Mouse (Mus musculus): Measurements from ENCODE around the gene Wsb1. TPM values are rescaled to one million over a fixed set of nuclear protein-coding genes. Genes with fewer than 3 reads are reported as not detected.

Gene Wsb1
- polyA plus RNA-seq, 1 experiment: not detected

- WGBS: 90% methylated on average over 5 of the region's 5 CpGs
- TF ChIP-seq POLR2A (IDR thresholded peaks at IDR 0.05; ENCODE audit: insufficient read depth, low read depth, low read length): no peak
- TF ChIP-seq CTCF (IDR thresholded peaks at IDR 0.05; ENCODE audit: insufficient read depth, low read depth, low read length): no peak
- H3K4me3 ChIP-seq (ENCODE audit: insufficient read depth, low read depth, low read length): no peak overlapping the region
Observed at GRCm38 (mm10) chr11:79209882-79210471, 44.5 kb downstream of the Wsb1 start.

GRCm38 (mm10) chr11:79209113-79209512, 45.4 kb downstream of the Wsb1 start:
- no peak for TF ChIP-seq POLR2A (IDR thresholded peaks at IDR 0.05; ENCODE audit: insufficient read depth, low read depth, low read length)
- TF ChIP-seq CTCF (IDR thresholded peaks at IDR 0.05; ENCODE audit: insufficient read depth, low read depth, low read length): no peak

More at GRCm38 (mm10) chr11:79209882-79210471, 44.5 kb downstream of the Wsb1 start:
- Histone ChIP-seq H3K4me1 (ENCODE audit: control insufficient read depth, insufficient read depth, low read length) (peaks cover 3% of the 10 kb centered on the region), H3K27ac (ENCODE audit: insufficient read depth, low read depth, low read length) (no peak overlapping the region)

GRCm38 (mm10) chr11:79208462-79208861, 46.0 kb downstream of the Wsb1 start:
- Histone ChIP-seq H3K4me1 (ENCODE audit: control insufficient read depth, insufficient read depth, low read length) (no peaks in the 10 kb centered on the region), H3K4me3 (ENCODE audit: insufficient read depth, low read depth, low read length) (no peak overlapping the region), H3K27ac (ENCODE audit: insufficient read depth, low read depth, low read length) (no peak overlapping the region)
- TF ChIP-seq CTCF (IDR thresholded peaks at IDR 0.05; ENCODE audit: insufficient read depth, low read depth, low read length): no peak
- no peak for TF ChIP-seq POLR2A (IDR thresholded peaks at IDR 0.05; ENCODE audit: insufficient read depth, low read depth, low read length)
- 98% methylated on average over 4 of the region's 4 CpGs for WGBS

More at GRCm38 (mm10) chr11:79209113-79209512, 45.4 kb downstream of the Wsb1 start:
- WGBS: 79% methylated on average over 5 of the region's 5 CpGs
- H3K4me1 ChIP-seq (ENCODE audit: control insufficient read depth, insufficient read depth, low read length): peaks cover 1% of the 10 kb centered on the region
- no peak overlapping the region for H3K4me3 ChIP-seq (ENCODE audit: insufficient read depth, low read depth, low read length)
- no peak overlapping the region for H3K27ac ChIP-seq (ENCODE audit: insufficient read depth, low read depth, low read length)

- Histone ChIP-seq H3K27ac (ENCODE audit: insufficient read depth, low read depth, low read length) (no peak overlapping the region), H3K4me1 (ENCODE audit: control insufficient read depth, insufficient read depth, low read length) (no peaks in the 10 kb centered on the region), H3K4me3 (ENCODE audit: insufficient read depth, low read depth, low read length) (no peak overlapping the region)
- TF ChIP-seq CTCF (IDR thresholded peaks at IDR 0.05; ENCODE audit: insufficient read depth, low read depth, low read length) (no peak), POLR2A (IDR thresholded peaks at IDR 0.05; ENCODE audit: insufficient read depth, low read depth, low read length) (no peak)
- WGBS: 92% methylated on average over 10 of the region's 10 CpGs
Observed at GRCm38 (mm10) chr11:79207691-79208090, 46.8 kb downstream of the Wsb1 start.

GRCm38 (mm10) chr11:79204444-79204843, 50.0 kb downstream of the Wsb1 start:
- Histone ChIP-seq H3K4me3 (ENCODE audit: insufficient read depth, low read depth, low read length) (no peak overlapping the region), H3K4me1 (ENCODE audit: control insufficient read depth, insufficient read depth, low read length) (no peaks in the 10 kb centered on the region; the same call in 1 of the 2 replicates), H3K27ac (ENCODE audit: insufficient read depth, low read depth, low read length) (no peak overlapping the region)
- TF ChIP-seq POLR2A (IDR thresholded peaks at IDR 0.05; ENCODE audit: insufficient read depth, low read depth, low read length) (no peak), CTCF (IDR thresholded peaks at IDR 0.05; ENCODE audit: insufficient read depth, low read depth, low read length) (no peak)
- 96% methylated on average over 3 of the region's 3 CpGs for WGBS

GRCm38 (mm10) chr11:79200502-79200901, 54.0 kb downstream of the Wsb1 start:
- Histone ChIP-seq H3K4me3 (ENCODE audit: insufficient read depth, low read depth, low read length) (no peak overlapping the region), H3K27ac (ENCODE audit: insufficient read depth, low read depth, low read length) (no peak overlapping the region), H3K4me1 (ENCODE audit: control insufficient read depth, insufficient read depth, low read length) (peaks cover 10% of the 10 kb centered on the region)
- no peak for TF ChIP-seq POLR2A (IDR thresholded peaks at IDR 0.05; ENCODE audit: insufficient read depth, low read depth, low read length)
- no peak for TF ChIP-seq CTCF (IDR thresholded peaks at IDR 0.05; ENCODE audit: insufficient read depth, low read depth, low read length)
- 56% methylated on average over 7 of the region's 7 CpGs for WGBS

GRCm38 (mm10) chr11:79198562-79198961, 55.9 kb downstream of the Wsb1 start:
- Histone ChIP-seq H3K27ac (ENCODE audit: insufficient read depth, low read depth, low read length) (no peak overlapping the region), H3K4me1 (ENCODE audit: control insufficient read depth, insufficient read depth, low read length) (peaks cover 10% of the 10 kb centered on the region), H3K4me3 (ENCODE audit: insufficient read depth, low read depth, low read length) (no peak overlapping the region)
- WGBS: 84% methylated on average over 4 of the region's 4 CpGs
- no peak for TF ChIP-seq CTCF (IDR thresholded peaks at IDR 0.05; ENCODE audit: insufficient read depth, low read depth, low read length)

GRCm38 (mm10) chr11:79197846-79198235, 56.6 kb downstream of the Wsb1 start:
- WGBS: 87% methylated on average over 6 of the region's 6 CpGs
- H3K4me1 ChIP-seq (ENCODE audit: control insufficient read depth, insufficient read depth, low read length): peaks cover 10% of the 10 kb centered on the region
- TF ChIP-seq POLR2A (IDR thresholded peaks at IDR 0.05; ENCODE audit: insufficient read depth, low read depth, low read length): no peak
- TF ChIP-seq CTCF (IDR thresholded peaks at IDR 0.05; ENCODE audit: insufficient read depth, low read depth, low read length): no peak

GRCm38 (mm10) chr11:79196876-79197845, 57.3 kb downstream of the Wsb1 start:
- Histone ChIP-seq H3K4me3 (ENCODE audit: insufficient read depth, low read depth, low read length) (no peak overlapping the region), H3K4me1 (ENCODE audit: control insufficient read depth, insufficient read depth, low read length) (peaks cover 10% of the 10 kb centered on the region), H3K27ac (ENCODE audit: insufficient read depth, low read depth, low read length) (no peak overlapping the region)
- 58% methylated on average over 13 of the region's 13 CpGs for WGBS
- TF ChIP-seq POLR2A (IDR thresholded peaks at IDR 0.05; ENCODE audit: insufficient read depth, low read depth, low read length) (no peak), CTCF (IDR thresholded peaks at IDR 0.05; ENCODE audit: insufficient read depth, low read depth, low read length) (no peak)

More at GRCm38 (mm10) chr11:79197846-79198235, 56.6 kb downstream of the Wsb1 start:
- Histone ChIP-seq H3K4me3 (ENCODE audit: insufficient read depth, low read depth, low read length) (no peak overlapping the region), H3K27ac (ENCODE audit: insufficient read depth, low read depth, low read length) (no peak overlapping the region)

Data from olfactory bulb, adult 2 months (tissue).